12 mouse cellular contexts compared by ENCODE assay signal in genomic region chr13:116313636-116314530, GRCm38 (mm10). TPM values are rescaled to one million over a fixed set of nuclear protein-coding genes. Genes with fewer than 3 reads are reported as not detected.
DNase-seq lines count a peak whose midpoint lies in the region; ATAC-seq lines count a peak whose summit lies in the region.
"Had no signal": no experiment of that assay in that cellular context is flagged by ENCODE, and none has a peak within 500 bp of the region (broad histone marks: within the 10 kb centered on the region; RNA-seq: fewer than 3 reads in every experiment).

No protein-coding gene starts in this region.

- peak overlapping the region; percentile 50 for H3K4me2 ChIP-seq in heart, embryonic 14.5 days (ENCODE audit: low read length)
- H3K4me2 ChIP-seq in forebrain, embryonic 12.5 days: peak overlapping the region; percentile 25
- H3K4me2 ChIP-seq in midbrain, embryonic 14.5 days (ENCODE audit: low read length): no peak overlapping the region

- 3% methylated on average over 28 of the region's 28 CpGs for WGBS in heart, embryonic 14.5 days
- under 1% methylated on average over 28 of the region's 28 CpGs for WGBS in forebrain, embryonic 12.5 days
- WGBS in midbrain, embryonic 14.5 days: under 1% methylated on average over 28 of the region's 28 CpGs

- peaks cover 71% of the 10 kb centered on the region for H3K27me3 ChIP-seq in heart, embryonic 14.5 days (ENCODE audit: control insufficient read depth, insufficient read depth, low read length)
- H3K27me3 ChIP-seq in forebrain, embryonic 12.5 days: peaks cover 72% of the 10 kb centered on the region
- peaks cover 70% of the 10 kb centered on the region for H3K27me3 ChIP-seq in midbrain, embryonic 14.5 days (ENCODE audit: control insufficient read depth, insufficient read depth, low read length)

- H3K9me3 ChIP-seq in heart, embryonic 14.5 days (ENCODE audit: control insufficient read depth, low read length): no peaks in the 10 kb centered on the region
- no peaks in the 10 kb centered on the region for H3K9me3 ChIP-seq in forebrain, embryonic 12.5 days
- no peaks in the 10 kb centered on the region for H3K9me3 ChIP-seq in midbrain, embryonic 14.5 days (ENCODE audit: control insufficient read depth, low read length)

- ATAC-seq in heart, embryonic 14.5 days (ENCODE audit: insufficient number of reproducible peaks, insufficient read depth, low FRiP score, low read depth): no peak
- no peak for ATAC-seq in forebrain, embryonic 12.5 days (ENCODE audit: low FRiP score)
- no peak for ATAC-seq in midbrain, embryonic 14.5 days (ENCODE audit: low FRiP score, low TSS enrichment)

- H3K9ac ChIP-seq in heart, embryonic 14.5 days (ENCODE audit: low read length): no peak overlapping the region
- no peak overlapping the region for H3K9ac ChIP-seq in forebrain, embryonic 12.5 days
- no peak overlapping the region for H3K9ac ChIP-seq in midbrain, embryonic 14.5 days (replicated peaks; ENCODE audit: low read length)

- no peak overlapping the region for H3K27ac ChIP-seq in heart, embryonic 14.5 days (replicated peaks in 1 of 2; ENCODE audit: control insufficient read depth in 1 of 2, insufficient read depth in 1 of 2, low read depth in 2 of 2, low read length in 2 of 2)
- H3K27ac ChIP-seq in forebrain, embryonic 12.5 days: peak overlapping the region; percentile 3; the same call in 1 of the 2 replicates
- no peak overlapping the region for H3K27ac ChIP-seq in midbrain, embryonic 14.5 days (replicated peaks; ENCODE audit: low read depth, low read length)

- no peak for DNase-seq in heart, adult 18-20 months
- DNase-seq in R1 (ENCODE audit: low read depth, low spot score): peak; percentile 17
- DNase-seq in midbrain, embryonic 14.5 days: peak; percentile 34
- no peak for DNase-seq in cerebellum, adult 11 months
- no peak for DNase-seq in adrenal gland, postnatal 25 days
- DNase-seq in lung, postnatal 36 days: no peak
- DNase-seq: B cell, adult 2 months; heart, postnatal 4 days; kidney, postnatal 36 days had no signal

- H3K4me3 ChIP-seq in heart, embryonic 14.5 days (ENCODE audit: control insufficient read depth in 1 of 2, insufficient read depth in 1 of 2, low read depth in 1 of 2, low read length in 2 of 2): peak overlapping the region; percentile 6 to 10; a peak in 1 of 4 replicates
- peak overlapping the region; percentile 15; the same call in 1 of the 2 replicates for H3K4me3 ChIP-seq in forebrain, embryonic 12.5 days (replicated peaks)
- H3K4me3 ChIP-seq in midbrain, embryonic 14.5 days (replicated peaks; ENCODE audit: low read depth, low read length): no peak overlapping the region
- H3K4me3 ChIP-seq: erythroblast, embryonic 14.5 days had no signal

- H3K36me3 ChIP-seq in heart, embryonic 14.5 days (ENCODE audit: control insufficient read depth, insufficient read depth, low read length): no peaks in the 10 kb centered on the region
- no peaks in the 10 kb centered on the region for H3K36me3 ChIP-seq in forebrain, embryonic 12.5 days (replicated peaks)
- no peaks in the 10 kb centered on the region for H3K36me3 ChIP-seq in midbrain, embryonic 14.5 days (ENCODE audit: control insufficient read depth, insufficient read depth, low read length)

- H3K4me1 ChIP-seq in heart, embryonic 14.5 days (ENCODE audit: control insufficient read depth in 2 of 2, insufficient read depth in 2 of 2, low read length in 2 of 2): peaks cover 3 to 6% of the 10 kb centered on the region in 2 experiments; a peak in 3 of 4 replicates
- peaks cover 10% of the 10 kb centered on the region; the same call in 1 of the 2 replicates for H3K4me1 ChIP-seq in forebrain, embryonic 12.5 days
- H3K4me1 ChIP-seq in midbrain, embryonic 14.5 days (ENCODE audit: control insufficient read depth, insufficient read depth, low read length): peaks cover 6% of the 10 kb centered on the region; the same call in 1 of the 2 replicates

RNA-seq across cellular contexts. Expression of gene Isl1, which starts 4.4 kb away (rescaled TPM):
- polyA plus RNA-seq in heart, embryonic 14.5 days (2014; fragmentation: Nextera tagmentation; extraction: Ambion mirVana): 2.3 and 5.4 TPM in 2 replicates
- under 1 TPM in 1 of 2 experiments, not detected in 1; 0.69 TPM for total RNA-seq in heart, adult 18-20 months (2021)
- polyA plus RNA-seq in forebrain, embryonic 12.5 days (2016; fragmentation: Nextera tagmentation; extraction: Ambion mirVana): 65.6 and 74.4 TPM in 2 replicates
- 5.4 and 8.1 TPM in 2 replicates for polyA plus RNA-seq in midbrain, embryonic 14.5 days (2014; fragmentation: Nextera tagmentation; extraction: Ambion mirVana)
- total RNA-seq in adrenal gland, postnatal 25 days (2021): 4.0 and 6.0 TPM in 2 replicates
- polyA plus RNA-seq: erythroblast, embryonic 14.5 days had no signal

Comparison
In these comparisons a context has a peak if more than half of its experiments do, and no peak if none do; other contexts are left out.
1. DNase-seq: peak in R1 (single experiment) and midbrain, embryonic 14.5 days (single experiment); none in heart, adult 18-20 months (0 of 2), cerebellum, adult 11 months (single experiment), adrenal gland, postnatal 25 days (single experiment) and lung, postnatal 36 days (single experiment).